Mouse (Mus musculus) forebrain, embryonic 12.5 days (tissue): ENCODE data around the gene Cdx4. TPM values are rescaled to one million over a fixed set of nuclear protein-coding genes. Genes with fewer than 3 reads are reported as not detected.

Experiments used
- ATAC-seq: fragments of 200-750 bp; cut with Nextera tagmentation; 2 replicates; pipeline ENCODE4 v1.8.0; 2017; ENCODE audit warnings: moderate TSS enrichment; ENCODE audit not compliant: low FRiP score
- H3K27ac ChIP-seq: fragments of 300-500 bp; sonication (generic); 2 replicates; pipeline ENCODE4 v1.5.1; 2016; ENCODE audit warnings: mild to moderate bottlenecking
- H3K27me3 ChIP-seq: fragments of 300-500 bp; sonication (generic); 2 replicates; pipeline ENCODE4 v1.6.1; 2016; ENCODE audit warnings: mild to moderate bottlenecking
- H3K36me3 ChIP-seq: fragments of 300-500 bp; sonication (generic); replicated peaks from 2 replicates; pipeline ENCODE4 v1.6.1; 2016; ENCODE audit warnings: mild to moderate bottlenecking
- H3K4me1 ChIP-seq: fragments of 300-500 bp; sonication (generic); 2 replicates; pipeline ENCODE4 v1.6.1; 2016
- H3K4me2 ChIP-seq: fragments of 300-500 bp; sonication (generic); 2 replicates; pipeline ENCODE4 v1.6.1; 2016; ENCODE audit warnings: mild to moderate bottlenecking, moderate library complexity
- H3K4me3 ChIP-seq: fragments of 300-500 bp; sonication (generic); replicated peaks from 2 replicates; pipeline ENCODE4 v1.5.1; 2016; ENCODE audit warnings: mild to moderate bottlenecking
- H3K9ac ChIP-seq: fragments of 300-500 bp; sonication (generic); 2 replicates; pipeline ENCODE4 v1.6.1; 2016; ENCODE audit warnings: mild to moderate bottlenecking
- H3K9me3 ChIP-seq: fragments of 300-500 bp; sonication (generic); 2 replicates; pipeline ENCODE4 v1.6.1; 2016
- WGBS: fragments of 180-500 bp; shearing (Covaris S2); methylation state at CpG from one replicate; pipeline ENCODE4 v1.1.7; 2016; 5-methylcytosine and 5-hydroxymethylcytosine counted together
- polyA plus RNA-seq: library from polyadenylated mRNA; unstranded; fragments of >200 nt; fragmentation: Nextera tagmentation; extraction: Ambion mirVana; gene quantifications from 2 replicates; pipeline ENCODE4 v1.2.1, GENCODE M21; 2016

The Cdx4 gene
- not detected in 2 replicates for polyA plus RNA-seq

DNA sequence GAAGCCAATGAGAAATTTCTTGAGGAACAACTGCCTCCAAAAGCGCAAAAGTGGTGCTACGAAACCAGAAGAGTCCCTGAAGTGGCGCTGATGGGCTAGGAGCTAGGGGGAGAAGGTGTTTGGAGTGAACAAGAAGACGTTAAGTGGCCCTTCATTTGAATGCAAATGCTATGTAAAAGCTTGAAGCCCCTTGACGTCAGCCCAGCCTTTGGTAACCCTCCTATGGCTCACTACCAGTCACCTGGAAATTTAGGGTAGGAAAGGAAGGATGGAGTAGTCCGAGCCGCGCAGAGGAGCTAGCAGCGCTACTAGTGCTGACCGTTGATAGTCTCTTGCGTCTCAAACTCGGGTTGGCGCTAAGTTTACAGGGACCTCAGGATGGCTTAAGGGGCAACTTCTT is at the start of gene Cdx4:
TSS of gene Cdx4 (plus strand) at position 253 of the 400 bp plus-strand sequence.
- H3K36me3 ChIP-seq, result no peaks in the 10 kb centered on the region
- no peak within 1 kb of the TSS for H3K9ac ChIP-seq
- no peaks in the 10 kb centered on the region for H3K9me3 ChIP-seq
- H3K27me3 ChIP-seq, result peaks cover 72% of the 10 kb centered on the region
- peak within 1 kb of the TSS; percentile 13; the same call in 1 of the 2 replicates for H3K4me3 ChIP-seq
- H3K4me2 ChIP-seq, result peak within 1 kb of the TSS; percentile 34
- no peaks in the 10 kb centered on the region for H3K4me1 ChIP-seq
- no peak for ATAC-seq
- no peak within 1 kb of the TSS for H3K27ac ChIP-seq
- 24% methylated on average over 13 of the region's 13 CpGs for WGBS

DNA sequence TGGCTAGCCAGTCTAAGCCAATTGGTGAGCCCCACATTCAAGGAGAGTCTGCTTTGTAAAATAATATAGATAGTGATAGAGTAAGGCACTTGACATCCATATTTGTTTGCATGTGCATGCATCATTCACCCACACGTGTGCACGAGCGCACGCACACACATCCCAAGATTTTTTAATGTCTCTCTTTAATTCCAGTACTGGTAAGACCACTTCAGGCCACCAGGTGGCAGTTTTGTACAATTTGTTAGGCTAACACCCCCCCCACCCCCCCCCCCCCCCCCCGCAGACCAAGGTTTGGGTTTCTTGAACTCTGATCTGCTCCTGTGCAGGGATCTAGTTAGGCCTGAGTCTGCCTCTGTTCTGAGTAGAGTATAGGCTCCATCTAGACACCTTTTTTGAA is 46.9 kb upstream of the Cdx4 start:
- Histone ChIP-seq H3K4me2 (no peak overlapping the region), H3K27me3 (peaks cover 5% of the 10 kb centered on the region), H3K4me3 (no peak overlapping the region), H3K4me1 (no peaks in the 10 kb centered on the region), H3K9ac (no peak overlapping the region), H3K36me3 (no peaks in the 10 kb centered on the region), H3K9me3 (no peaks in the 10 kb centered on the region), H3K27ac (no peak overlapping the region)
- WGBS, result 81% methylated on average over 4 of the region's 5 CpGs
- no peak for ATAC-seq

DNA sequence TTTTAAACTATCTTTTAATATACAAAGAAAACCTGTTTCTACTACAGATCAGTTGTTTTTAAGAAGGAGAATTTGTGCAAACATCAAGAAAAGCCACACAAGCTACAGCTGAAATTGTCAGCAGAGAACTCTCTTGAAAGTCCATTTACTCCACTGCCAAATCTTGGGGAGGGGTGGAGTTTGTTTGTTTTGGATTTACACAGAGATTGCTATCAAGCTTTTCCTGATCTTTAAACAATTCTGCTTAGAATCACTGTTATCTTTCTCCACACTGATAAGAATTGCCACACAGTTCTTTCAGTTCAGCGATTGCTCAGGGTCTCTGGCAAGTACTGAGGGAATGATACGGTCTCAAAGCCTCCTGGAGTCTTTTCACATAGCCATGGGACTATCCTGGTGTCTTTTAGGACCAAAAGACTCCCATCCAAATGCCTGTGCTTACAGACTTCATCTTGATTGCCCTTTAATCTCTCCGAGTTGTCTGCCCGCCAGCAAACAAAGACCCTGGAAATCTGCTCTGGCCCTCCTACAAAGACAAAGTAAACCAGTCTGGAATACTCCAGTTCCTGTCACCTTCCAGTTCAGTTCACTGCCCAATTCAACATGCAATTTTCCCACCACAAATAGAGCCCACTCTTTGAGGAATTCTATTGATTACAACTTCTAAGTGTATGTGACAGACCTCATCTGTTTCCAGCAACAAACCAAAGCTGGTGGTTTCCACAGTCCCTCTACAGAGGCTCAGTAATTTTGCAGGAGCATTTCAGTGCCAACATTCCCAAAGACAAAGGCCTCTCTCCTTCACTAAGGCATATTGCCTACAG is 34.1 kb upstream of the Cdx4 start:
- Histone ChIP-seq H3K4me3 (no peak overlapping the region), H3K27me3 (peaks cover 33% of the 10 kb centered on the region), H3K4me1 (peaks cover 9% of the 10 kb centered on the region), H3K9me3 (no peaks in the 10 kb centered on the region), H3K36me3 (no peaks in the 10 kb centered on the region), H3K27ac (no peak overlapping the region), H3K9ac (no peak overlapping the region), H3K4me2 (no peak overlapping the region)
- ATAC-seq, result peak; percentile 60
- 40% methylated on average over 4 of the region's 4 CpGs for WGBS

DNA sequence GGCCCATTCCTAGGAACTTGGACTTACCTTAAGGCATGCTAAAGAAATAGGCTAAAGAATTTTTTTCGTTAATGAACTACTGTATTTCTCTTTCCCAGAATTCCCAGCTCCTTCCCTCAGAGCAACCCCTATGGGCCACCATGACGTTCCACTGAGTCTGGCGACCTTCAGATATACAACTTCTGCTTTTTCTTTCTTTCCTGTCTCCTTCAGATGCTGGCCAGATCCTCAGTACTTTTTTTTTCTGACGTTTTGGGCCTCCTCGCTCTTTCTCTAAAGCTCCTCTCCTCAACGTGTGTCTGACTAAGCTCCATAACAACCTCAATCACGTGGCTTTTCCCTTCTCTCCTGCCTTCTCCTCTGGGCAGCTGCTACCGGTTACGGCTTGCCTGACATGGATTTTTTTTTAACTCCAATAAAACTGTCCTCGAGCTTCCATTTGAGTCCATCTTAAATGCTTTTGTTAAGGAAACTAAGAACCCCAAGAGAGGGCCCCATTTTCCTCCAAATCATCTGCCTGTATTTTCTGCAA is 33.3 kb upstream of the Cdx4 start:
- ATAC-seq, result no peak
- Histone ChIP-seq H3K9me3 (no peaks in the 10 kb centered on the region), H3K27ac (no peak overlapping the region), H3K27me3 (peaks cover 33% of the 10 kb centered on the region), H3K4me1 (peaks cover 9% of the 10 kb centered on the region), H3K4me3 (no peak overlapping the region), H3K36me3 (no peaks in the 10 kb centered on the region), H3K4me2 (no peak overlapping the region), H3K9ac (no peak overlapping the region)
- WGBS, result 36% methylated on average over 10 of the region's 10 CpGs

DNA sequence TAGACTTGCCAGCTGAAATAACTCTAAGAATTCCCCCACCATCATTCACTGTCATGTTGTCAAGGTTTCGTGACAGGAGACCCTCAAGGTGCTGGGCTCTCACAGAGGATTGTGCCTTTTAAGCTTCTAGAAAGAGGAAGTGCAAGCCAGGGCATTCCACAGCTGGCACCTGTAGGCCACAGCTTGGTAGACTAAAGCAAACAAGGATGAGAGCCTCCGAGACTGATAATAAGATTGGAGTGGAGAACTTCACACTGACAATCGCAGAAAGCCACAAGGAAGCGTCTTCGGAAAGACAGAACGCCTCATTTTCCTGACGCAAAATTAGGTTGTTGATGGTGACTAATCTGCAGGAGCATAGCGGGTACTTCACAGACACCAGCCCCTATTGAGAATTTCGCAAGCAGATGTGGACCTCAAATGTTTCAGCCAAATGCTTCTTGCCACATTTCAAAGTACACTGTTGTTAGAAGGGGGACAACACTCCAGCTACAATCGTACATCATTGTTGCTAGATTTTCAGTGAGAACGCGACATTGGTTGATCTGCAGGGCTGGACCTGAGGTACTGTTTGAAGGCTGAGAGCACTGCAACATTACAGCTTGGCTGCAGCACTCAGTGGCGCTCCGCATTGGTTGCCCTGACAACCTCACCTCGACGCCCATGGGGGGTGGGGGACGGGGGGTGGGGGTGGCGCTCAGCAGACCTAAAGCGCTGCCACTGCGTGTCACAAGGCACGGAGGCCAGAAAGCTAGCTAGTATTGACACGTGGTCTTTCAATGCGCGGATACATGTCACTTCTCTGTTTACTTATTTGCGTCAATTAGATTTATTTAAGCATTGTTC is 32.5 kb upstream of the Cdx4 start:
- Histone ChIP-seq H3K36me3 (no peaks in the 10 kb centered on the region), H3K9me3 (no peaks in the 10 kb centered on the region), H3K27ac (peak overlapping the region; percentile 53; the same call in 1 of the 2 replicates), H3K9ac (no peak overlapping the region), H3K4me1 (peaks cover 9% of the 10 kb centered on the region), H3K4me3 (peak overlapping the region; percentile 8; the same call in 1 of the 2 replicates), H3K4me2 (peak overlapping the region; percentile 45), H3K27me3 (peaks cover 33% of the 10 kb centered on the region)
- peak; percentile 88 for ATAC-seq
- 24% methylated on average over 25 of the region's 25 CpGs for WGBS

DNA sequence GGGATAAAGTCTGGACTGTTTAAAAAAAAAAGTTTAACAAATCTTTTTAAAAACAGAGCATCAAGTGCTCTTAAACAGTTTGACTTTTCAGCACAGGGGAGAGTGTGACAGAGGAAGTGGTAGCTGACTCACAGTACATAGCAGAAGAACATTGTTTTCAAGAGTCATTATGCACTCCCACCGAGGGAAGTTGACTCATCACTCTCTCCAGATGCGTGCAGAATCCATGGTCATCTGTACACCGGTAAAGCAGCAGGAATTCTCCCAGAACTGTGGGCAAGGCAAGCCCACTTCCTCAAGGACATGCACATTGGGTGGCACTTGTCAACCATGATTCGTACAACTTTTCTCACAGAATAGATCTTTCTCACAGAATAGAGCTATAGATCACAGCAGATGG is 22.3 kb upstream of the Cdx4 start:
- H3K27ac ChIP-seq, result no peak overlapping the region
- H3K27me3 ChIP-seq, result peaks cover 48% of the 10 kb centered on the region
- H3K4me1 ChIP-seq, result no peaks in the 10 kb centered on the region
- 81% methylated on average over 4 of the region's 4 CpGs for WGBS
- H3K4me3 ChIP-seq, result no peak overlapping the region
- no peaks in the 10 kb centered on the region for H3K36me3 ChIP-seq
- H3K9ac ChIP-seq, result no peak overlapping the region
- no peak overlapping the region for H3K4me2 ChIP-seq
- no peaks in the 10 kb centered on the region for H3K9me3 ChIP-seq
- no peak for ATAC-seq

DNA sequence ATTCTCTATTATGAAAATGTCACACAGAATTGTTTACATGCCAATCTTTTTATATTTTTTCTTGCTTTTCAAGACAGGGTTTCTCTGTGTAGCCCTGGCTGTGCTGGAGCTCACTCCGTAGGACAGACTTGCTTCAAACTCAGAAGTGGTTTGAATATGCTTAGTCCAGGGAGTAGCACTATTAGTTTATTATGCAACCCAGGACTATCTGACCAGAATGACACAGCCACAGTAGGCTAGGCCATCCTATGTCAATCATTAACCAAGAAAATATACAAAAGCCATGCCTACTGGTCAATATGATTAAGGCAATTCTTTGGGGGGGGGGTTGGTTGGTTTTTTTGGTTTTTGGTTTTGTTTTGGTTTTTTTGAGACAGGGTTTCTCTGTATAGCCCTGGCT is 12.9 kb upstream of the Cdx4 start:
- H3K4me3 ChIP-seq, result no peak overlapping the region
- no peaks in the 10 kb centered on the region for H3K4me1 ChIP-seq
- 86% methylated on average over 1 of the region's 1 CpGs for WGBS
- no peak overlapping the region for H3K27ac ChIP-seq
- H3K4me2 ChIP-seq, result no peak overlapping the region
- H3K27me3 ChIP-seq, result peaks cover 43% of the 10 kb centered on the region
- H3K9ac ChIP-seq, result no peak overlapping the region
- ATAC-seq, result no peak
- no peaks in the 10 kb centered on the region for H3K36me3 ChIP-seq
- H3K9me3 ChIP-seq, result no peaks in the 10 kb centered on the region

DNA sequence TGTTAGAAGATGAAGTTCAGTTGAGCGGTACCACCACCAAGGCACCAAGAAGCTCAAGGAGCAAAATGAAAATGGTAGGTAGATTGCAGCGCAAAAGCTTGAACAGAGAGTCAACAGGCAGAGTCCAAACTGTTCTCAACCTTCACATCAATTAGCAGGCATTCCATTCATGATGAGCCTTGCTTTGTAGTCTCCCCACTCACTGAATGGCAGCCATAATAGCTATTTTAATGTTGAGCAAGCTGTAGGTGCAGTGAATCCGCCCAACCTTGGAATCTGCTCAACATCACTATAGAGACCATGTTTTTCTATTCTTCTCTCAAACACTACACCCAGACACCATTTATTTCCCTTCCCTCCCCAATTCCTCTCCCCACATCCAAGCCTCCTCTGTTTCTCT is 9.5 kb upstream of the Cdx4 start:
- no peak overlapping the region for H3K27ac ChIP-seq
- no peak overlapping the region for H3K4me2 ChIP-seq
- 88% methylated on average over 3 of the region's 3 CpGs for WGBS
- H3K9me3 ChIP-seq, result no peaks in the 10 kb centered on the region
- H3K27me3 ChIP-seq, result peaks cover 44% of the 10 kb centered on the region
- H3K4me3 ChIP-seq, result no peak overlapping the region
- H3K9ac ChIP-seq, result no peak overlapping the region
- H3K36me3 ChIP-seq, result no peaks in the 10 kb centered on the region
- H3K4me1 ChIP-seq, result no peaks in the 10 kb centered on the region
- no peak for ATAC-seq

DNA sequence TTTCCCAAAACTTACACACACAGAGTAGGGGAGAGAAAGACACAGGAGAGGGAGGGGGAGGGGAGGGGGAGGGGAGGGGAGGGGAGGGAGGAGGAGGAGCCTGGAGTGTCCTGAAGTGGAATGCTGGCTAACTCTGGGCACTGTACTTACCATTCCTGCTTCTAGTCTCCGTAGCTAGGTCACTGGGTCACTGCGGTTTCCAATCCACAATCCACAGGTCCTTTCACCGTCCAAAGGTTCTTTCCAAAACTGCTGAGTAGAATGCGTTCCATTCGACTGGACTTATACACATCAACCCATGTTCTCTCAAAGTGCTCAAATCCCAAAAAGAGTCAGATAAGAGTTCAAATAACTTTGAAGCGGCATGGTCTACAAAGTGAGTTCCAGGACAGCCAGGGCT is 7.1 kb upstream of the Cdx4 start:
- peaks cover 53% of the 10 kb centered on the region for H3K27me3 ChIP-seq
- no peak overlapping the region for H3K4me2 ChIP-seq
- ATAC-seq, result no peak
- H3K36me3 ChIP-seq, result no peaks in the 10 kb centered on the region
- H3K4me3 ChIP-seq, result no peak overlapping the region
- WGBS, result 93% methylated on average over 6 of the region's 6 CpGs
- no peaks in the 10 kb centered on the region for H3K9me3 ChIP-seq
- no peak overlapping the region for H3K9ac ChIP-seq
- H3K27ac ChIP-seq, result no peak overlapping the region
- no peaks in the 10 kb centered on the region for H3K4me1 ChIP-seq

DNA sequence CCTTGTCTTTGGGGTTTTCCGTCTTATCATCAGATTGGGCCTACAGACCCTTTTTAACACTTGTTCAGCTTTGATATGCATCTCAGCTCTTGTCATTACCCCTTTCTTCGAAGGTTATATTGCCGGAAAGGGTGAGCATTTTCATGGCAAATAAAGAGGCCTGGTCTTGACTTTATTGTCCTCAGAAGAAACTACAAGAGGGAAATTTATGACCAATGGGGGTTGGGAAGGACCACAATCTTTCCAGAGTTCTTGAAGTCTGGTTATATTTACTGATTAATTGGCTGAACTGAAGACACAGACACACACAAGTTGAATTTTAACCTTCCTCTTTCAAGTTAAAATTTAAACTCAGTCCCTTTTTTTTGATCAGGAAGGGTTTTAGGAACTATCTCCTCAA is 4.7 kb downstream of the Cdx4 start:
- Histone ChIP-seq H3K4me2 (no peak overlapping the region), H3K9ac (no peak overlapping the region), H3K36me3 (no peaks in the 10 kb centered on the region), H3K9me3 (no peaks in the 10 kb centered on the region), H3K4me1 (no peaks in the 10 kb centered on the region), H3K27me3 (peaks cover 61% of the 10 kb centered on the region), H3K4me3 (no peak overlapping the region), H3K27ac (no peak overlapping the region)
- WGBS, result 89% methylated on average over 3 of the region's 3 CpGs
- no peak for ATAC-seq

DNA sequence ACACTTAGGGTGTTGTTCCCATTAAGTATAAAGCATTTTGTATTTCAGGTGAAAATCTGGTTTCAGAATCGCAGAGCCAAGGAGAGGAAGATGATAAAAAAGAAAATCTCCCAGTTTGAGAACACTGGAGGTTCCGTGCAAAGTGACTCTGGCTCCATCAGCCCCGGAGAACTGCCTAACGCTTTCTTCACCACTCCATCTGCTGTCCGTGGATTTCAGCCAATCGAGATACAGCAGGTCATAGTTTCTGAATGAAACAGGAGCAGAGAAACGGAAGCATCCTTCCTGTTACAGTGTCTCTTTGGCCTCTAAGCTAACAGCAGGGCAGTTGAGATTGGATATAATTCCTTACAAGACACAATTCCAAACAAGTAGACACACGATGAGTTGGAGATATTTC is 8.2 kb downstream of the Cdx4 start:
- Histone ChIP-seq H3K4me3 (no peak overlapping the region), H3K36me3 (no peaks in the 10 kb centered on the region), H3K4me1 (no peaks in the 10 kb centered on the region), H3K27me3 (peaks cover 41% of the 10 kb centered on the region), H3K9ac (no peak overlapping the region), H3K27ac (no peak overlapping the region), H3K4me2 (no peak overlapping the region), H3K9me3 (no peaks in the 10 kb centered on the region)
- 79% methylated on average over 8 of the region's 8 CpGs for WGBS
- ATAC-seq, result no peak

DNA sequence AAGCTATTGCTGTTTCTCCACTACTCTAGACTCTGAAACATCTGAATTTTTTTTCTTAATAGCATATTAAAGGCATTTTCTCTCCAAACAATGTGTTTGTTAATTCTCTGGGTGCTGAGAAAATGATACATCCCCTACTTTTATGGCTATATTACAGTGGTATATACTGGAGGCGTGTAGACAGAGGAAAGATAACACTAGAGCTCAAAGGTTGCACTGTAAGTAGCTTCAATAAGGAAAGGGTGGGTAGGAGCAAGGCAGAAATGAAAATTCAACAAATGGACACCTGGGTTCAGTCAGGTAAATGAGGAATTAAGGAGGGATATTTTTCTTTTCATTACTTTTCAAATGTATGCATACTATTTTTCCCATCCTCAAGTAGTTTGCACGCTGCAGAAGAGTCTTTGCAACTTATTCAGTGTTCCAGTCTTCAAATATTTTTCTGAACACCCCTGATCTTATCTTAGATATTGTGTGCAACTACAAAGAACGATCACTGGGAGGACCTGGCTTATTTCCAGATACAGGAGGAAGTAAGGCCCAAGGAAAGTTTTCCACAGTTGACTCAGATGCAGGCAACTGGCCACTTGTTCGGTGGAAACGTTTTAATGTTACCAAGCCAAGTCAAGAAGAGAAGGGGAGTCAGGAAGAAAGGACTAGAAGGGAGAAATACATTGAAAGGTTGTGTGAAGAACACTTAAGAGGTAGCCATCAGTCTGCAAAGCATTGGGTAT is 10.1 kb downstream of the Cdx4 start:
- H3K36me3 ChIP-seq, result no peaks in the 10 kb centered on the region
- peaks cover 40% of the 10 kb centered on the region for H3K27me3 ChIP-seq
- H3K9ac ChIP-seq, result no peak overlapping the region
- ATAC-seq, result no peak
- H3K4me1 ChIP-seq, result no peaks in the 10 kb centered on the region
- no peak overlapping the region for H3K4me2 ChIP-seq
- H3K9me3 ChIP-seq, result no peaks in the 10 kb centered on the region
- WGBS, result 69% methylated on average over 5 of the region's 5 CpGs
- H3K27ac ChIP-seq, result no peak overlapping the region
- no peak overlapping the region for H3K4me3 ChIP-seq
